Mouse (Mus musculus) layer of hippocampus, postnatal 36 days (tissue): ENCODE measurements around the gene Lrrc26. TPM values are rescaled to one million over a fixed set of nuclear protein-coding genes. Genes with fewer than 3 reads are reported as not detected.

Experiments used
- DNase-seq, 2 experiments: peaks; one replicate each; pipeline ENCODE4 v3.0.0; 2022
- total RNA-seq, 2 experiments: library from RNA; stranded (reverse); gene quantifications; 2 replicates each; pipeline ENCODE4 v1.2.3; 2021

The Lrrc26 gene
- total RNA-seq, 2 experiments from 2014 or later, result not detected

DNA sequence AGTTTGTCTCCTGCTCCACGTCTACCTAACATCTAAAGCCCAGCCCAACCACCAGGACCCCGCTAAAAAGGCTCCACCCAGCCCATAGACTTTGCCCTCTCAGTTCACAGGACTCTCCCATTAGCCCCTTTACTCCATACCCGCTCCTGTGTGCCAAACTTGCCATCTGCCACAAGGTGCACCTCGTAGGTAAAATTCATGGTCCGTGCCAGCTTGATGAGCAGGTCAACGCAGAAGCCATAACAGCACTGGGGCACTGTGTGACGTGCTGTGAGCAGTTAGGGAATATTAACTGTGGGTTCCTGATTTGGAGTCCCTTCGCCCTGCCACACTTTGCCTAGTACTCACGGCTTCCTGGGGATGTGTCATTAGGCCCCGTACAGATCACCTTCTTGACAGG is 8.3 kb downstream of the Lrrc26 start:
- no peak for DNase-seq

DNA sequence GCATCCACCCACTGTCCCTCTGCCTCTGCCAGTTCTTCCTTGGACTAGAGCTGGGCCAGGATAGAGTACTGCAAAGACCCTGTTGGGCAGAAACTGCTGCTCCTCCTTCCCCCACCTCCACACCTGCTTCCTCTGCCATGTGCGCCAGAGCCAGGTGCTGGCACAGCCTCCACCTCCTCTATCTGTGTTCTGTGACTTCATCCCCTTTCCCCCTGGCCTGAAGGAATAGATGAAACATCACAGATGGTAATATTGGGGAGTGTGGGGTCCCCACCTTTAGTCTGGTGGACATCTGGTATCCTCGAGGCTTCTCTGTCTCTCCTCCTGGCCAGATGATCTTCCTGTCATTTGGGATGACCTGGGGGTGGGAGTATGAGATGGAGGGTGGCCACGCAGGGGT is 13.7 kb downstream of the Lrrc26 start:
- no peak for DNase-seq

DNA sequence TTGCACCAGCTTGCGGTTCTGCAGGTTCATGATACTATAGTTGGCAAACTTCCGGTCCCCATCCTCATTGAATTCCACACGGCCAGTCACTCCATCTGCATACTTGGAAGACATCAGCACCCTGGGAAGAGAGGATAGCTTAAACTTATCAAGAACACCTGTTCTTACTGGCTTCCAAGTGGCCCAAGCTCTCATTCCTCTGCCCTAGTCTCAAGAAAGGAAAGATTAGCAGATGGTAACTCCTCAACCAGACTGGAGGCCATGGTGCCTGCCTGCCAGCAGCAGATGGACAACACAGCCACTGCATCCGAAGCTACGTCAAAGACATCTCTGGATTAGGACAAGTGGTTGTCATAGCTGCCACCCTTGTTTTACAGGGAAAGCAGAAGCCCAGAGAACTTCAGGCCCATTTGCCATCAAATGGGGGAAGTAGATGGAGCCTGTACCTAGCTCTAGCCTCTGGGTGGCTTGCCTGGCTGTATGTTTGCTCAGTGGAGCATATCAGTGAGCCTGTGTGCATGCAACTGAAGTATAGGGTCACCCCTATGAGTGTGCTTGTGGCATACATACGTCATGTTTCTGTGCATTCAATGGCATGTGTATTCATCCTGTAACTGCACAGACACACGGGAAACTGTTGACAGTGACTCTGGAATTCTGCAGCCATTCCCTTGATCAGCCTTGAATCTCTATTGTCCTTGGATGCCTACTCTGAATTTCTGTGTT is 14.4 kb downstream of the Lrrc26 start:
- DNase-seq, result no peak

- no peak for DNase-seq
These were observed 15.2 kb downstream of the Lrrc26 start for GRCm38 (mm10) chr2:25304657-25305541.

DNA sequence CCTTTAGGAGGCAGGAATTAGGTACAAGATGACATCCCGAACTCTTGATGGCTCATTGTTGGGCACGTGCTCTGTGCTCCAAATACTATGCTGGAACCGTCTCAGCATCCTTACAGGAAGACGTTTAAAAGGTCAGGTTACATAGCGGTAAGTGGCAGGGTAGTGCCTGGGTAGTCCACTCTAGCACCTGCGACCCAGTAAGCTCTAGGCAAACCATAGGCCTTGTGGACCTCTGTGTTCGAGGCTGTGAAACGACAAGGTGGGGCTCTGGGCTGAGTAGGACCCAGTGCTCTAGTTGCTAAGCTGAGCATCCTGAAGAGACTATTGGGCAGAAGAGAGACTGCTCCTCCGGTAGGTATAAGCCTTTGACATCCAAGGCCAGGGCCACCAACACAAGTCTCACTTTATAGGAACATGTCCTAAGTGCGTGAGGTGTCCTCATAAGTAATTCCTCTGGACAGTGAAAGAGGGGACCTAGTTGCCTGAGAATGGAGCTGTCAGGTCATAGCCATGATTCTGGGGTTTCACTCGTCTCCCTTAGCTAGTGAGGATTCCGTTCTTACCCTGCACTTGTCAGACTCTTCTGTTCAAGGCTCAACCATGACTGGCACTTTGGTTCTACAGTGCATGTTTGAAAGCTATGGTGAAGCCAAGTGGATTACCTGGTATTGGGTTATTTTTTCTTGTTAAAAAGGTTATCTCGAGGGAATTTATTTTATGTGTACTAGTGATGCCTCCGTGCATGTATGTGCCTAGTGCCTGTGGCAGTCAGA is 16.1 kb downstream of the Lrrc26 start:
- DNase-seq, result no peak

DNA sequence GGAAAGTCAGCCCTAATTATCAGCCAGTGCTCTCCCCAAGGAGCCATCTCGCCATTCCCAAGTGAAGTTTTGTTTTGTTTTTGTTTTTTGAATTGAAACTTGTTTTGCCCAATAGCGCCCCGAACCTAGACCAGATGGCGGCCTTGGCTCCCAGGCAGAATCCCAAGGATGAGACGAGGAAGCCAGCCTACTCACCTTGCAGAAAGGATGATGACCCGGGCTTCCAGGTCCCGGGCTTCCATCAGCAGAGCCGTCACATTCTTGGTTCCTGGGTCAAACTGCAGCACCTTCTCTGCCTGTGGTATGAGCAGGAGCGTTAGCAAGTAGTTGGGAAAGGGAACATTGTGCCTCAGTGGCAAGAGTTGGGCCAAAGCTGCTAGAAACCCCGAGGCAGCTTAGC is 20.5 kb downstream of the Lrrc26 start:
- DNase-seq, result no peak

GRCm38 (mm10) chr2:25310969-25311368 is 21.3 kb downstream of the Lrrc26 start:
- DNase-seq, result no peak

DNA sequence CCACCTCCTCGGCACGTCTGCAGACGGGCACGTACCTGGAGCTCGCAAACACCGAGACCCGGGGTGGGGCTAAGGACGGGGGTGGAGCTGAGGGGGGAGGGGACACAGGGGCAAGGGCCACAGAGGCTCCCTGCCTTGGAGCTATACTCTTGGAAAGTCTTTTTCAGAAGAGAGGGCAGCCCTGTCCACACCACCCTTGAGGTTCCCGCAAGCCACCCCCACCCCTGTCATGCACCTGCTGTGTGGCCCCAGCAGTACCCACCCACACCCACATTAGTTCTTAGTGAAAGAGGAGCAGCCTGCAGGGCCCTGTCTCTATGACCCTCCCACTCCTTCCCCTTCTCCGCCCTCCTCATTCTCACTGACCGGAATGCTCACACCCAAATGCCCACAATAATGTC is 21.8 kb downstream of the Lrrc26 start:
- no peak for DNase-seq

DNA sequence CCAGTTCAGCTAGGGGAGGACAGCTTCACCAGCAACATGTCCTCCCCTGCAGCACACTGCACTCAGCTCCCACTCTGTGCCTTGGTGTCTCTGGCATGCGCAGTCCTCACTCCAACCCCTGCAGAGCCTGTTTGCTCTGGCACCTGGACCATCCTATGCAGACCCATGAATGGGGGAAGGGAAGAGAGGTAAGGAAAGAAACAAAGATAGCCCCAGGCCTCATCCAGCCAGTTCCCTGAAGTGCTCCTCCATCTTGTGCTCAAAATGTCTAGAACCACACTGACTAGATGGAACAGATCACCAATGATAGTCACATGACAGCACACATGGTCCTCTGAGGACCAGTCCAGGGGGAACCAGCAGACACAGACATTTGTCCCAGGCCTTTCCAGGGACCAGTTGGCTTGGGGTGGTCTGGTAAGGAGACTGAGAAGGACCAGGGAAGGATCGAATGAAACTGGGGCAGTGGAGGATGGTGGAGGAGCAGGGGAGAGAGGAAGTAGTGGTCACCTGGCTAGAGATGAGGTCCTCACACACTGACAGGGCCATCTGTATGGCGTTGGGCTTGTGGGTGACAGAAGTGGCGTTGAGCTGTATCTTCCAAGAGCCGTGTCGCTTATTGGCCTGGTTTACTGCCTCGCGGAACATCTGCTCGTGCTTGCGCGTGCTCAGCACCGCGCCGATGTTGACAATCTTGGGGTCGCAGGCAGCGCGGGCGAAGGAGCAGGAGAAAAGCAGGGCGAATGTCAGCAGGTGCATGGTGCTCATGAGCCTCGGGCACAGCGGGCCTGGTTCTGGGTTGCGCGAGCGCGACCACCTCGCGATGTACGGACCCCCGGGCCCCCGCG is 28.6 kb downstream of the Lrrc26 start:
- peak; percentile 51 to 67 for DNase-seq

DNA sequence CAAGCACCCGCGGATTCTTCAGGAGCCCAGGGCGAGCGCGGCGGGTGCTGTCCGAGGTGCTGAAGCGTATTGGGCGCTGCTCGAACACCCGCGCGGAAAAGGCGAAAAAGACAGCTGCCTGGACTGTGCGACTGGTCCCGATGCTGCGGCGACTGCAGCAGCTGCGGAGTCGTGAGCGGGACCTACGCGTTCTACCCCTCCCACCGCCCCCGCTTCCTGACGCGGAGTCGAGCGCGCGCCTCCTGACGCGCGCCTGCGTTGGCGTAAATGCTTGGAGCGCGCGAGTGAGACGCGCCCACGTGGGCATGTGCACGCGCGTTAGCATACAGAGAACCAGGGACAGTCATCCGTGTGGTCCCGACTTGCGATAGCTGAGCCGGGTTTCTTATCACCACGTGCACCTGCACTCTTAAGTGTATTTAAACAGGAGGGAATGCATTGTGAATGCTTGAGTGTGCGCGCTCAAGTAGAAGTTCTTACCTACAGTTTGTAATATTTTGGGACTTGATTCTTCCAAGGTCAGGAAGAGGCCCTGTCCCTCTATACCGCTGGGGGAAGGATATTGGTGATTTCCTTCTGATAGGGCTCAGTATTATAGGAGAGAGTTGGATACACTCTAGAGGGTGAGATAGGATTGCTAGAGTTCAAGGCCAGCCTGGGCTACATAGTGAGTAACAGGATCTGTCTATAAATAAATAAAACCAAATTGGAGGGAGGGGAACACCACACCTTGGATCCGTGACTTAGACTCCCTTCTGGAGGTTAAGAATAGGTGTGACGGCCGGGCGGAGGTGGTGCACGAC is 29.5 kb downstream of the Lrrc26 start, which contains the start of gene Grin1:
TSS of gene Grin1 (minus strand) at position 217 of the 803 bp plus-strand sequence.
- peak; percentile 86 to 88 for DNase-seq

- no peak for DNase-seq
These were observed 30.4 kb downstream of the Lrrc26 start for GRCm38 (mm10) chr2:25320084-25320483.

DNA sequence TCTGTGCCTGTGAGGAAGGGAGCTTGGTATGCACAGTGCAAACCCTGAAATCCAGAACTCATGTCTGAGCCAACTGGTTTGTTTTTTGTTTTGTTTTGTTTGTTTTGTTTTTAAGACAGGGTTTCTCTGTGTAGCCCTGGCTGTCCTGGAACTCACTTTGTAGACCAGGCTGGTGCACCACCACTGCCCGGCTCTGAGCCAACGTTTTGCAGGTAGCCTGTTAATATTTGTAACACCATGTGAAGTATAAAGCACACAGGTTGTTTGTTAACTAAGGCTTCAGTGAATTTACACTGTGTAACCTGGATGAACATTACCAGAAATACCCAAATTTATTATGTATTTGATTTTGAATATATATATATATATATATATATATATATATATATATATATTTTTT is 36.3 kb downstream of the Lrrc26 start:
- DNase-seq, result no peak

DNA sequence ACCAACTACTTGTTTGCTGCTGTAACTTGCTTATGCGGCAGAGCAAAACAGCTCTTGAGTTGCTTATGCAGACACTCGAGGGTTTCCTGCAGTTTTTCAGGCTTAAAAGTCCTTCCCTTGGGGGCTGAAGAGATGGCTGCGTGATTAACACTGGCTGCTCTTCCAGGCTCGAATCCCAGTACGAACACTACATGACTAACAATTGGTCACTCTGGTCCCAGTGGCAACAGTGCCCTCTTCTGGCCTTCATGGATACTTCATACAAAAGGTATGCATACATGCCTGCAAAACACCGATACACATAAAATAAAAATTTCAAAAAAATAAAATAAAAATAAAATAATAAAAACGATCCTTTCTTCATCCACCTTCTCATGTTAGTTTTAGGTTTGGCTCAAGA is 38.7 kb downstream of the Lrrc26 start:
- no peak for DNase-seq

DNA sequence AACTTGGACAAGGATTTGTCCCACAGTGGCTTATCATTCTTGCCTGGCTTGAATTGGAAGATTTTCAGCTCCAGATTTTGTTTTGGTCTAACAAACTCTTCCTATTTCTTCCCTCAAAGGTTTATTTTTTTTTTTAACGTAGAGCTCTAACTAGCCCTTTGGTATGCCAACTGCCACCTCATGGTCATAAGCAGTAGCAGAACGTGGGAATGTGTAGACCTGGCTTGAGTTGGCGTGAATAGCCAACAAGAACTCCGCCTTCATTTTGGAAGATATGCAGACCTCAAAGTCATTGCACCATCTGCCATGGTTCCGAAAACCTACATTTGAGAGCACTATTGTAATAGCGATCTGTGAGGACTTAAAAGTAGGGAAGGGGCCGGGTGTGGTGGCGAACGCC is 41.8 kb downstream of the Lrrc26 start:
- DNase-seq, result no peak

DNA sequence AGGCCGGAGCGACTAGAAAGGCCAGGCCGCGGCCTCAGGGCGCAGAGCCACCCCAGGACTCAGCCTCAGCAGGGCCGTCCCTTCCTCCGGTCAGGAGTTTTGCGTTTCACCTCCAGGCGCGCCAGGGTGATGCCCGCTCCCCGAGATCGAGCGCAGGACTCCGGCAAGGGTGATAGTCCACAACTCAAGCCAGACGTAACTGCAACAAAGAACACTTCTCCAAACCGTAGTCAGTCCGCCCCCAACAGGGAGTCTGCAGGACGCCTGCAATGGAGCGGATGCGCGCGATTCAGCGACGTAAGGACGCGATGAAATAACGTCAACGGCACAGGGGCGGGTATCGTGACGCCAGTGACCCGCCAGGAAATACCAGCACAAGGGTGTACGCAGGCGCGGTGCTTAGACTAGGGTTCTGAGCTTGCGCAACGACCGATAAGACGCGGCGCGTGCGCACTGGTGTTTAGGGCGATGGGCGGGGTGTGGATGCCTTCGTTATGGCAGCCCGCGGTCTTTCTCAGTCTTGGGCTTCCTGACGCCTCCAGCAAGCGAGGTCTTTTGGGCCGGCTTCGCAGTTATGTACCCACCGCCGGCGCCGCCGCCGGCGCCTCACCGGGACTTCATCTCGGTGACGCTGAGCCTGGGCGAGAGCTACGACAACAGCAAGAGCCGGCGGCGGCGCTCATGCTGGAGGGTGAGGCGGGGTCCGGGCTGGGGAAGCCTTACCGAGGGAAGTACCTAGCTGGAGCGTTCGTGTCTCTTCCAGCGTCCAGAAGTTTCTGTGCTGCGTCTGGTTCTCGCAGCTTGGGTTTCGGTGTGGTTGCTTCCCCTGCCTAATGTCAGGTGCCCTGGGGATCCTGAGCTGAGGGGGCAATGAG is 42.8 kb downstream of the Lrrc26 start, which contains the start of gene Man1b1:
TSS of gene Man1b1 (plus strand) at position 53 of the 875 bp plus-strand sequence.
- peak; percentile 100 for DNase-seq

DNA sequence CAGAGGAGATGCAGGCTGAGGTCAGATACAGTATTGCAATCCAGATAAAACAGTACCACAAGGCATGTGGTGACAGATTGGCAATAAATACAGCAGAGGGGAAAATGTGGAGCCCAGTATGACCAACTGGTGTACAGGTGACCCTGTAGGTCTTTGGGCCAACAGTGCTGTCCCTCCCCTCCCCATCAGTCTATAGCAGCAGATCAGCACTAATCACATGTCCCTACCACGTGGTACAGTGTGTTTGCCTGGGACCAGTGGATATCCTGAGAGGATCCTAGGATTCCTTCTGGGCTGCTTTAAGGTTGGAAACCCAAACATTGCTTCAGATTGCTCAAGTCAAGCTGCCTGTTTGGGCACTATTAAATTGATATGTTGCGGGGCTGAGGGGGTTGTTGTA is 43.9 kb downstream of the Lrrc26 start:
- no peak for DNase-seq

DNA sequence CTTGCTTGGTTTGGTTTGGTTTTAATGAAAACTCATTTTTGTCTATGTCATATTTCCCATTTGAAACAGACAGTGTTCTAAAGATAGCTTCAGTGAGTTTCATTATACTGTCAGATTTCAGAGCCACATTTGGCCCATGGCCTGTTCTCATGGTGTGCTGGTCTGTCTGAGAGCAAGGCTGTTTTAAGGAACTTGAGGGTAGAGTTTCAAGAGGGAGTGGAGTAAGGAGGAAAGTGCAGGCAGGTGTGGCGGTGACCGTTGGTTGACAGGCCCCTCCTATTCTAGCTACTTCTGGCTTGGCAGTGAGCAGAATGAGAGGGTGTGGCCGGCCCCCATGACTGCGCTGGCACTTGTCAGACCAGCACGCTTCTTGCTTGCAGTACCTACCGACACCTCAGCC is 48.6 kb downstream of the Lrrc26 start:
- DNase-seq, result no peak
